Mouse (Mus musculus): ENCODE data around the gene Rhobtb3.
A peak's percentile ranks its signal among the peaks of the same experiment; 100 is the strongest.
"Not testable (repeated sequence)": the region's sequence is repeated elsewhere in the genome, so short reads cannot be mapped to it uniquely, and the experiment has no call there.

Rhobtb3 gene

DNA sequence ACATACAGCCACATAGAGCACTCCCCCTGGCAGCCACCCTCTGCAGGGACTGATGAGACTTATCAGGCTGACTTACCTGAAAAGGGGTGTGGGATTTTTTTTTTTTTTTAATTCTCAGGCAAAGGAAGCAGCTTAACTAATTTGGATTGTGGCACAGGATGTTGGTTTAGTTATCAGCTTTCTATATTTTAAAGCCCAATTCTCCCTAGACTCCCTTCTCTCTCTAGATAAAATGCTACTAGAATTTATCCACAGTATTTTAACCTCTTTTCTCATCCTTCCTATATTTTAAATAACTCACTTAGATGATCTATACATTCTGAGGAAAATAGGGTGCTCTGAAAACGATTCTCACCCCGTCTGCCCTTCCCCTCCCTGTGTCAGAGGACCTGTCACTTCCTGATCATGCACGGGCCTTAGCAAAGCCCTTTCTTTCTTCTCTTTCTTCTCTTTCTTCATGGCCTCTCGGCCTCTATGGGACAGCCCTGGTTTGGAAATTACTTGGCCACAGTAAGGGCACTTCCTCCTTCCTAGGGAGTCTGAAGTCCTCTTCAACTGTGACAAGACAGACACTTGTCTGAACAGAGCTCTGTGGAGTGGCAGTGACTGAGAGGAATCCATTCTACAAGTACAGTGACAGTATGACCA, 98.1 kb downstream of the Rhobtb3 start:
- no peak for DNase-seq (ENCODE audit: low read depth, low spot score)

DNA sequence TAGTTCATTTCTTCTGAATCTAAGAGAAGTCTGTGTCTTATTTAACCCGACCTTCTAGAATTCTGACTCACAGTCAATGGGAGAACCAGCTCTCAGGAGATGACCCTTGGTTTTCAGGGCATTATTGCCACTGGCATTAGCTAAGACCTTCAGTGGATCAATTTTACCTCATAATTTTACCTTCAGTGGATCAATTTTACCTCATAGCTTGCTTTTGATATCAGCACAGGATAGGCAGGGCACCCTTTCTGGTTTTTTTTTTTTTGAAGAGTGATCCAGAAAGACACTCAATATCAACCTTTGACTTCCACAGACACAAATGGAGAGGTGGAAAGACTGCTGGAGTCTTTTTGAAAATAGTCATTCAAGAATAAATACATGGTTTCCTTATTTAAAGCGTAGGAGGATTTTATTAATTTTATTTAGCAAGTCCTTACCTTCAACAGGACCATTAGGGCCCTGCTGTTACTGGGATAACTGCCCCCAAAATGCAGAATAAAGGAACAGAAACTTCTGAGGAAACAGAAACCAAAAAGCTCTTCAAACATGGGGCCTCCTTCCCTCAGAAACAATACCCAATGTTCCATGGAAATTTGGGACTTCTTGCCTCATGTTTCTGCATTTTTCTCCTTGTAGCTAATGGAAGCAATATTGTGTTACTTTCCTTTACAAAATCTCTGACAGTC, 98.7 kb downstream of the Rhobtb3 start:
- no peak for DNase-seq (ENCODE audit: low read depth, low spot score)

DNA sequence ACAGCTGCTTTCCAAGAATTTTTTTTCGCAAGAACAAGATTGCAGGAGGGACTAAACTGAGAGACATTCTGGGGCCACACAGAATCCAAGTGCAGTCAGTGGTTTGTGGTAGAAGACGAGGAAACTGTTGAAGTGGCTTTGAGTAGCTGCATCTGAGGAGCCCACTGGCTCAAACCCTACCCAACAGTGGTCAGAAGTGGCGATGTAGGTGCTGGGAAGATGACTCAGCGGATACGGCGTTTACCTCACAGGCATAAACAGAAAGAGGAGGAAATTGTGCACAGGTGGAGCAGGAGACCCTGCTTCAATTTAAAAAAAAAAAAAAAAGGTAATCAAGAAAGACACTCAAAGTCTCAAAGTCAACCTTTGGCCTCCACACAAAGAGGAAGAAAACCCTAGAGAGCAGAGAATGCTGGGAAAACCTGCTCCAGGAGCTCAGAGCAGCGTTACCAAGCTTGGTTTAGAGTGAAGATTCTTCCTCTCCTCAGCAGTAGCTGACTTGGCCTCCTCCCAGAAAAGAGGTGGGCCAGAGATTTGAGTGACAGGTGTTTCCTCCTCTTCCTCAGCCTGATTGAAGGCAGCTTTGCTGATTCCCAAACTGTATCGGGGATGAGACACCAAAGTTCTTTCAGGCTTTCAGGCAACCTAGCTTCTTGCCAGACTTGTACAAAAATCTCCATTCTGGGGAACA, 99.6 kb downstream of the Rhobtb3 start:
- no peak for DNase-seq (ENCODE audit: low read depth, low spot score)

DNA sequence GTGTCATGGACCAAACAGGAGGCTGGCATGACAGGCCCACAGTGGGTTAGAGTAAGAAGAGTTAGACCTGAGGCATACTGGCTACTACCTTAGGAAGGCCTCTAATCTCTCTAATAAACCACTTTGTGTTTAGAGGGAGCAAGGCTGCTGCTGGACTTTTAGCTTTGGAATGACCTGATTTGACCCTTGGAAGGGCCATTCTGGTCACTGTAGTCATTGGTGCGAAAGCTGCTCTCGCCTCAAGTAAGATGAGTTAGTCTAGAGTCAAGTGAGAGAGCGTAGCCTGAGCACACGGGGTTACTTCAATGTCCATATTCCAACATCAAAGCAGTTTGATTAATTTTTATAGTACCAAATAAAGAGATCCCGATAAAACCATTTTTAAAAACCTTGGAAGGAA, 100.4 kb downstream of the Rhobtb3 start:
- no peak for DNase-seq (ENCODE audit: low read depth, low spot score)

DNA sequence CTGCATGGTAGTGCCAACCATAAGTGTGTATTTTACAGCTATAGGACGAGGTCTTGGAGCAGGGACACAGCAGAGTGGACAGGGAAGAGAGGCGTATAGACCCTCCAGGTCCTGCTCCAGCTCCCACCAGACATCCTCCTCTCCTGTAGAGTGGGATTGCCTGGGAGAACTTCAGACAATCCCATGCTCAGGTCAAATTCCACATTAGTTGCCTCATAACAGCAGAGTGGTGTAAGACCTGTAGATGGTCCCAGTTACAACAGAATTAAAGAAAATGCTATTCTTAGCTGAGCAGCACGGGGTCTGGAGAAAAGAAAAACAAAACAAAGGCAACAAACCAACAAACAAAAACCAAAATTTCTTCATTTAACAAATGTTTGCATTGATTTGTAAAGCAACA, 101.8 kb downstream of the Rhobtb3 start:
- DNase-seq (ENCODE audit: low read depth, low spot score) = no peak

DNA sequence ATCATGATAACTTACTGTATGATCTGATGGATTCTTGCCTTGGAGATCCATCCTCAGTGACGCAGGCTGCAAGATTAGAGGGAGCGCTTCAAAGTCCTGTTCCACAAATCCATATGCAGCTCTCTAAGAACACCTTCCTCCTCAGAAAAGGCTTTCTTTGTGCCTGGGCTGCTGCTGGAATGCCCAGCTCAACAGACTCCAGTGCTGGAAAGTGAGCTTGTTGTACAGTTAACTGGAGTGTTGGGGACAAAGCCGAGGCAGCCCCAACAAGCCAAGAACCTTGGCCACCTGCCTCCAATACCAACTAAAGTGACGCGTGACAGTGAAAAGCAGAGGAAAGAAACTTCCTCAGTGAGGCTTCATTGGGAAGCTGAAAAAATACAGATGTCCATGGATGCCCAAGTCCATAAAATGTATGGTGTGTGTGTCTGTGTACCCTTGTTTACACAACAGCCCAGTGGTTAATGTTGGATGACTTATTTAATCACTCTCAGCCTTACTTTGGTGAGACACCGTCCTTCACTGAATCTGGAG, 102.9 kb downstream of the Rhobtb3 start:
- DNase-seq (ENCODE audit: low read depth, low spot score) = no peak

DNA sequence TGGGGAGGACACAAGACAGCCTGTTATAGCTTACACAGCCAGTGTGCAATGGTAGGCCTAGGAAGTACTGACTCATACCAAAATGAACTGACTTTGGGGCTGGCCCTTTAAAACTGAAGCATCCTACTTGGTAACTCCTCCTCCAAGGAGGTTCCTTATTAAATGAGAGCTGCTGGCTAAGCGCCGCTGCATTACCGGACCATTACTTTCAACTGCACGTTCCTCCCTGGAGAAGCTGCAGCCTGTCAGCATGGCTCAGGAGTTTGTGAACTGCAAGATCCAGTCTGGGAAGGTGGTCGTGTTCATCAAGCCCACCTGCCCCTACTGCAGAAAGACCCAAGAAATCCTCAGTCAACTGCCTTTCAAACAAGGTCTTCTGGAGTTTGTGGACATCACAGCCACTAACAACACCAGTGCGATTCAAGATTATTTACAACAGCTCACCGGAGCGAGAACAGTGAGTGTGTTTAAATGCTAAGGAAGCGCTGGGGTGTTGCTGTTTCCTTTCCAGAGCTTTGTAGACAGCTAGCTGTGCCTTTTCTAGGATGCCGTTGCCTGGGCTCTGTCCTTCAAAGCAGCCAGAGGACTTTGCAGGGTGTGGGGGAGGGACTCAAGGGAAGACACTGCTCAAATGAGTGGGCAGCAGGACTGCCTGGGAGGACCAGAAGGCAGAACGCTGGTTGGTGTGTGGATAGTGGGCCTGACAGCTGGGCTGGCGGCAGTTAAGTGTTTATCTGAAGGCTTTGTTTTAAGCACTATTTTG, 103.8 kb downstream of the Rhobtb3 start, which contains the start of gene Glrx:
Glrx (plus strand) TSS at position 150 of the 763 bp plus-strand sequence.
- peak; percentile 54 for DNase-seq (ENCODE audit: low read depth, low spot score)

DNA sequence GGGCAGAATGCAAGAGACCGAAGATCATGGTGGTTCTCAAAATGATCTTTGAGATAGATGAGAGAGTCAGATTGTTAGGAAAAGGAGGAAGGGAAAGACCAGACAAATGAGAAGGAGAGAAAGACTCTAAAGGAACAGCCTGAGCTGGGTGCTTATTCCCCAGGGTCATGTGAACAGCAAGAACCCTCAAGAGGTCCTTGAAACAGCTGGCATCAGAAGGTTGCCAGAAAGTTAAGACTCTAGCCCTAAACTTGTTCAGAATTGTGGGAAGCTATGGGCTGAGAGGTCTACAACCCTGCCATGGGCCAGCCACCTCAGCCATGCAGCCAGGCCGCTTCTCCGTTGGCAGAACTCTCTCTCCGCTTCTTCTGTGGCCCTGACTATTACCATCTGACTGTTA, 105.2 kb downstream of the Rhobtb3 start:
- DNase-seq (ENCODE audit: low read depth, low spot score) = no peak

DNA sequence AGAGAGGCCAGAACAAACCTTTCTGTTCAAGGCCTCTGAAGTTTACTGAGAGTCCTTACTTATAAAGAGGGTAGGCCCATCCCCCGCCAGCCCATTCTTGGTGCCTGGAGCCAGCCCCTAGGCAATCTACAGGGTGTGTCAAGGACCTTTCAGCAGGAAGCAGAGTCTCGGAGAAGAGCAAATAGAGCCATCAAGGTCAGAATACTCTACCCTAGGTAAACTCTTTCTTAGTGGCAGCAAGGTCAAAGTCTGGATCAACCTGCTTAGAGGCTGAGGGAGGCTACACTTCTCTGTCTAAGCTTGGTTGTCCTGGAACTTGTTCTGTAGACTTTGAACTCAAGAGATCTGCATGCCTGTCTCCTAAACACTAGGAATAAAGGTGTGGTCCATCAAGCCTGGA, 108.3 kb downstream of the Rhobtb3 start:
- DNase-seq (ENCODE audit: low read depth, low spot score) = no peak

DNA sequence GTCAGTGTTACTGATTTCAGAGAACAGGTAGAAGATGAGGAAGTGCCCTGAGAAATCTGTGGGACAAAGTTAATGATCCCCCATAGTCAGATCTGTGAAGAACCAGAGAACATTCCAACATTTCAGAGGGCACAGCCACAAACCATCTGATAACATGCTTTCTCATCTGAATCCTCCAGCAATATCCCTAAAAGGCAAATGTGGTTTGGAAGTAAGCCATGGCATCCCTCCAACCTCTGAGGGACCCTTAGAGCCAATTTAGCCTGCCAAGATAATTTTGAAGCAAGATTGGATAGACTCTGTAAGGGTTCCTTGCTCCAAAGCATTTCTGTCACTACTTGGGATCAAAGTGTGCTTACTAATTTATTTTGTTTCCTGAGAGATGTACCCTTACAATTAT, 110.2 kb downstream of the Rhobtb3 start:
- no peak for DNase-seq (ENCODE audit: low read depth, low spot score)

DNA sequence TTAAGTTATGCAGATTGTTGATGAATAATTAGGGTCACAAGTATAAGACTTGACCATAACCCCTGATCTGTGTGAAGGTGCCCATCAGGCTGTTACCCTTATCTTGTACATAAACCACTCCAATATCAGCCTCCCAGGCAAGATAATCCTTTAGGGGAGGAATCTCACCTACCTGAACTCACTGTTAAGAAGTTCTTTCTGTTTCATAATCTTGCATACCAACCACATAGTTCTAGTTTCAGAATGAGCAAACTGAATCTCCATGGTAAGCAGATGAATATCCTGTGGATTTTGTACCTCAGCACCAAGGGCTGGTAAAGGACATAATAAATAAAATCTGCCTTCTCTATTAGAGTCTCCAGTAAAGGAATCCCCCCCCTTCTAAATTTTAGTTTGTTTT, 111.0 kb downstream of the Rhobtb3 start:
- no peak for DNase-seq (ENCODE audit: low read depth, low spot score)

DNA sequence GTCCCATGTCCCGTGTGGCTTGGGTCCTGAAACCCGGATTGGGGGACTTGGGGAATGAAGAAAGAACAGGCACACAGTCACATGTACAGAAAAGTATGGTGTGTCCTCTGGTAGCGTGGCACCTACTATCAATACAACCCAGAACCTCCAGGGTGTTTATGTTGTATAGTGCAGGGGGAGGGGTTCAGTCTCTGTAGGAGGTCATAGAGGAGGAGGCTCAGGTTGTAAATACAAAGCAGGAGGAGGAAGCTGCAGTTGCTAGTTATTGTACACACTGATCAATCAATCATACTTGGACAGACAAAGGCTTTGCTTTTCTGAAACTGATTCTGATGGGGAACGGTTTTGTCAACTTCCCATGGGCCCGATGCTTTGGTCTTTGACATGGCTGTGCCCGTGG, 112.0 kb downstream of the Rhobtb3 start:
- DNase-seq (ENCODE audit: low read depth, low spot score) = no peak

DNA sequence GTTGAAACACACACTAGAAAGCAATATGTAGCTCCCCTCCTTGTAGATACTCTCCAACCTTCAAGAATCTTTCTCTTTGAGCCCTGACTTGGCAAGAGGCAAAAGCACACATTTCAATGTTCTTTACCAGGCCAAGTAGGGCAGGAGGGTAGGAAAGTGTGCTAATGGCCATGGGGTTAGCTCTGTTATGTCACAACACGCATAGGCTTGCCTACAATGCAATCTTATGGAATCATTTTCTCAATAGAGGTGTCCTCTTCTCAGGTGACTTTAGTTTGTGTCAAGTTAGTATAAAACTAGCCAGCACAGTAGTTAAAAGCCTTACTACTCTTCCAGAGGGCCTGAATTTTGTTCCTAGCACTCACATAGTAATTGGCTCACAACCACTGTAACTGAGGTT, 113.0 kb downstream of the Rhobtb3 start:
- no peak for DNase-seq (ENCODE audit: low read depth, low spot score)

DNA sequence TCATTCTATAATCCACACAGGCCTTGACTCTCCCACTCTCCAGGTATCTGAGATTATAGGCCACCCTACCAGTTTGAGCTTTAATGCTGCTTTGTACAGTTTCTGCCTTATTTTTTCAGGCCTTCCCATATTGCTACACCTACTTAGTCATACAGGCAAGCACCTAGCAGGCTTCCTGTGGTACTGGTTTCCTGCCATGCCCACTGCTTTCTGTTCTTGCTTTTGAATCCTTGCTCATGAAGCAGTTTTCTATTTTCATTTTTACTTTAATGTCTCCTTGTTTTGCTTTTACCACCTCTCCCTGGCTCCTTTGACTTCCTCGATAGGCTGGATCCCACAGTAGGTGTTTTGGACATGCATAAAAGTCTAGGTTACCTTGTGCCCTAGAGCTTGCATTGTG, 118.3 kb downstream of the Rhobtb3 start:
- DNase-seq (ENCODE audit: low read depth, low spot score) = no peak

DNA sequence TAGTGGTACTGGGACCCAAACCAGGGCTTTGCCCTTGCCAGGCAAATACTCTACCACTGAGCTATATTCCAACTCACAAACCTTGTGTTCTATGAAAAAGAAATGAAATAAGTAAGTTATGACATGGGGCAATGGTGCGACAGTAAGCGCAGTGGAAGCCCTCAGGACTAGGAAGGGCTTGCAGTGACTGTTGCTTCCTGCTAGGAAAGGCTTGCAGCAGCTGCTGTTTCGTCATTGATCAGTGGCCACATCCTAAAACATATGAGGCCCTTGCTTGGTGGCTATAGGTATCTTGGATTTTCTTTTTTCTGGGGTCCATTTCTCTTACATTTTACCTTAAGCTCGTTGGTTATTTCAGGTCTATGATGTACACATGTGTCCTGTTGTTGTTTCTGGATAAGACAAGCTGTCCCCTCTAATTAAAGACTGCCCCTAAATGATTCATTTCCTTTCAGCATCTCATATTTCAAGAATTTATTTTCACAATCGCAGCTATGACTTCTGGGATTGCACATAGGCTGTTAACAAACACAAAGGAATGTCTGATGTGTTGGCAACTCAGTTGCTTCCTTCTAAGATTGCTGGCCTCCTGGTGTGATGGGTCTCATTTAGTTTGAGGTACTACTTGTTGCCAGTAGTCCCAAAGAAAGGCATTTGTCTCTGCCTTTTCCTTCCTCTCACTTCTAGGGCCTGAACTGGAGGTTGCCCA, 119.0 kb downstream of the Rhobtb3 start:
- DNase-seq (ENCODE audit: low read depth, low spot score) = no peak

DNA sequence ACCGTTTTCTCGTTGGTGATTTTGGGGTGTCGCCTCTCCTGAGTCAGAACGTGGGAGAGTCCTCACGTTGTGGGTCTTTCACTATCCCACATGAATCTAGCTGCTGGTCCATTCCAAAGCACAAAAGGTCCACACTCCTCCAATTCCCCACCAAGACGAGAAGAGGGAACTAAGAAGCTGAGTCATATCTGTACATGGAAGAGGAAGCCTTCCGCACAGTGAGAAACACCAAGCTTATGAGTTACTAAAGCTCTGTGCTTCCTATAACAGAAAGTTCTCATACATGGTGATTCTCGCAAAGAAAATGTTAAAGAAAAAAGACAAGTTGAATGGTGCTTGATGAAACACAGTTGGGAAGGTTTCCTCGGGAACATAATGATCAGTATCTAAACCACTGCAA, 120.5 kb downstream of the Rhobtb3 start:
- no peak for DNase-seq (ENCODE audit: low read depth, low spot score)

DNA sequence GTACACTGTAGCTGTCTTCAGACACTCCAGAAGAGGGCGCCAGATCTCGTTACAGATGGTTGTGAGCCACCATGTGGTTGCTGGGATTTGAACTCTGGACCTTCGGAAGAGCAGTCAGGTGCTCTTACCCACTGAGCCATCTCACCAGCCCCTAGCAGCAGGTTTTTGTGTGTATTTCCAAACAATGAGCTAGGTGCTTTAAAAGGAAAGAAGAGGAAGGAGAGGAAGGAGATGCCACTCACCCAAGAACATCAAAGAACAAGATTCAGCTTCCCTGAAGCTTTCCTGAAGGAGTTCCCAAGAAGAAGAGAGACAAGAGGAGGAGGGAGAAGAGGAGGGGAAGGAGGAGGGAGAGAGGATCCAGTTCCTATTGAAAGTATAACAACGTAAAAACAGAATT, 121.4 kb downstream of the Rhobtb3 start:
- DNase-seq (ENCODE audit: low read depth, low spot score) = not testable (repeated sequence)

DNA sequence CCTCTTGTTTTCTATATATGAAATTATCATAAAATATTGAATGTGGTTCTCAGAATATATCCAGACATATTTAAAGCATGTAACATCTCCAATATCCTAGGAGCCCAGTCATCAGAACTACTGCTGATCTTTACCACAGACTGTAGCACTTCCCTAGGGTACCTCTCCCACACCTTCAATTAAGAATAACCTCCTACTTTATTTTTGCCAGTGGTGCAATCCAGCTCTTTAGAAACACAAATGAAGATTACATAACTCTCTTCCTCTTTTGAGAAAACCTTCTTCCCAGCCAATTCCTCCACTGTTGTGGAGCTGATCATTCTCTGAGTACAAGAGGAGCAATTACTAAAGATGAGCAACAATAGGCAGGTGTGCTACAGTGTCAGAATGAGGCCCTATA, 123.8 kb downstream of the Rhobtb3 start:
- no peak for DNase-seq (ENCODE audit: low read depth, low spot score)

Measured in retina, adult 2 months (tissue).